Mouse (Mus musculus) kidney, adult 18-20 months (tissue): ENCODE data around the gene Kcnv2.

Experiments
- DNase-seq: peaks from one replicate; pipeline ENCODE4 v3.0.0; 2021

The Kcnv2 gene

GRCm38 (mm10) chr19:27322281-27322680, at the start of gene Kcnv2:
Kcnv2 (plus strand) TSS chr19:27322588.
- no peak for DNase-seq

GRCm38 (mm10) chr19:27273385-27273784, 49.0 kb upstream of the Kcnv2 start:
- DNase-seq = no peak

GRCm38 (mm10) chr19:27274382-27274781, 48.0 kb upstream of the Kcnv2 start:
- no peak for DNase-seq

GRCm38 (mm10) chr19:27279174-27279573, 43.2 kb upstream of the Kcnv2 start:
- DNase-seq = no peak

GRCm38 (mm10) chr19:27310039-27310438, 12.3 kb upstream of the Kcnv2 start:
- DNase-seq = no peak

GRCm38 (mm10) chr19:27311311-27311710, 11.1 kb upstream of the Kcnv2 start:
- DNase-seq = no peak

GRCm38 (mm10) chr19:27312266-27313079, 9.9 kb upstream of the Kcnv2 start:
- DNase-seq = no peak

GRCm38 (mm10) chr19:27313080-27313413, 9.3 kb upstream of the Kcnv2 start:
- DNase-seq = no peak

- DNase-seq = no peak
Observed at GRCm38 (mm10) chr19:27316313-27317258, 5.8 kb upstream of the Kcnv2 start.

- no peak for DNase-seq
Observed at GRCm38 (mm10) chr19:27317337-27317736, 5.1 kb upstream of the Kcnv2 start.

- DNase-seq = no peak
Observed at GRCm38 (mm10) chr19:27322911-27323627, 681 bp downstream of the Kcnv2 start.

- no peak for DNase-seq
Observed at GRCm38 (mm10) chr19:27325558-27325957, 3.2 kb downstream of the Kcnv2 start.

GRCm38 (mm10) chr19:27327569-27327968, 5.2 kb downstream of the Kcnv2 start:
- DNase-seq = no peak

- no peak for DNase-seq
Observed at GRCm38 (mm10) chr19:27328166-27328565, 5.8 kb downstream of the Kcnv2 start.

- no peak for DNase-seq
Observed at GRCm38 (mm10) chr19:27328644-27329043, 6.3 kb downstream of the Kcnv2 start.

- no peak for DNase-seq
Observed at GRCm38 (mm10) chr19:27332207-27332794, 9.9 kb downstream of the Kcnv2 start.

- no peak for DNase-seq
Observed at GRCm38 (mm10) chr19:27336126-27336917, 13.9 kb downstream of the Kcnv2 start.

- DNase-seq = peak; percentile 14
Observed at GRCm38 (mm10) chr19:27346501-27346900, 24.1 kb downstream of the Kcnv2 start.

GRCm38 (mm10) chr19:27351700-27352099, 29.3 kb downstream of the Kcnv2 start:
- DNase-seq = no peak

GRCm38 (mm10) chr19:27360381-27360780, 38.0 kb downstream of the Kcnv2 start:
- no peak for DNase-seq

- no peak for DNase-seq
Observed at GRCm38 (mm10) chr19:27363891-27364290, 41.5 kb downstream of the Kcnv2 start.

- DNase-seq = peak; percentile 27
Observed at GRCm38 (mm10) chr19:27364521-27364931, 42.1 kb downstream of the Kcnv2 start.
